Mouse (Mus musculus) heart, postnatal 0 days (tissue): ENCODE results near the gene Bbs10. TPM values are rescaled to one million over a fixed set of nuclear protein-coding genes. Genes with fewer than 3 reads are reported as not detected.

Experiments used
- ATAC-seq: fragments of 200-750 bp; cut with Nextera tagmentation; 2 replicates; pipeline ENCODE4 v1.8.0; 2017; ENCODE audit warnings: low read depth, moderate number of reproducible peaks, moderate library complexity; ENCODE audit not compliant: insufficient read depth
- DNase-seq: peaks from one replicate; pipeline ENCODE4 v3.0.0-alpha.2; 2016; ENCODE audit warnings: low spot score
- H3K27ac ChIP-seq: fragments of 300-500 bp; sonication (generic); 2 replicates; pipeline ENCODE4 v1.5.1; 2014; ENCODE audit warnings: low read depth, mild to moderate bottlenecking
- H3K27me3 ChIP-seq: fragments of 300-500 bp; sonication (generic); 2 replicates; pipeline ENCODE4 v1.6.1; 2014; ENCODE audit warnings: low read length, mixed read lengths; ENCODE audit not compliant: control insufficient read depth, insufficient read depth
- H3K36me3 ChIP-seq: fragments of 300-500 bp; sonication (generic); replicated peaks from 2 replicates; pipeline ENCODE4 v1.6.1; 2014; ENCODE audit warnings: low read length, mixed read lengths; ENCODE audit not compliant: control insufficient read depth, insufficient read depth
- H3K4me1 ChIP-seq: fragments of 300-500 bp; sonication (generic); 2 replicates; pipeline ENCODE4 v1.6.1; 2014; ENCODE audit warnings: antibody characterized with exemption; ENCODE audit not compliant: control insufficient read depth, insufficient read depth
- H3K4me2 ChIP-seq: fragments of 300-500 bp; sonication (generic); 2 replicates; pipeline ENCODE4 v1.6.1; 2014; ENCODE audit warnings: low read depth, mild to moderate bottlenecking, low read length, moderate library complexity
- H3K4me3 ChIP-seq: fragments of 300-500 bp; sonication (generic); 2 replicates; pipeline ENCODE4 v1.5.1; 2014; ENCODE audit warnings: low read depth, low read length
- H3K9ac ChIP-seq: fragments of 300-500 bp; sonication (generic); replicated peaks from 2 replicates; pipeline ENCODE4 v1.6.1; 2014; ENCODE audit warnings: low read depth, low read length, mixed read lengths
- H3K9me3 ChIP-seq: fragments of 300-500 bp; sonication (generic); replicated peaks from 2 replicates; pipeline ENCODE4 v1.6.1; 2016; ENCODE audit warnings: low read length; ENCODE audit not compliant: control insufficient read depth
- CTCF ChIP-seq: IDR thresholded peaks from 2 replicates; pipeline ENCODE4 v1.5.1; 2016; ENCODE audit warnings: antibody characterized with exemption, control low read depth, low read depth
- EP300 ChIP-seq: IDR thresholded peaks from 2 replicates; pipeline ENCODE4 v1.6.1; 2016; ENCODE audit warnings: antibody characterized with exemption, low read depth
- WGBS: fragments of 180-500 bp; shearing (Covaris S2); extraction: QIAGEN DNeasy Blood & Tissue Kit; methylation state at CpG from one replicate; pipeline ENCODE4 v1.1.7; 2014; 5-methylcytosine and 5-hydroxymethylcytosine counted together
- polyA plus RNA-seq: library from polyadenylated mRNA; unstranded; fragments of >200 nt; fragmentation: Nextera tagmentation; extraction: Ambion mirVana; gene quantifications from 2 replicates; pipeline ENCODE4 v1.2.1, GENCODE M21; 2015
- total RNA-seq: library from RNA; depleted of rRNA; stranded (reverse); fragments of >200 nt; gene quantifications from 2 replicates; pipeline ENCODE4 v1.2.3, GENCODE M21; 2014; ENCODE audit warnings: low replicate concordance

The Bbs10 gene
- total and polyA plus RNA-seq, 2 experiments from 2014 or later = 2.5 to 7.2 TPM

- 49% methylated on average over 6 of the region's 6 CpGs for WGBS
- ATAC-seq = no peak
- H3K4me2 ChIP-seq = no peak overlapping the region
- no peak for TF ChIP-seq EP300
- TF ChIP-seq CTCF = no peak
- H3K4me1 ChIP-seq = no peaks in the 10 kb centered on the region
- H3K9me3 ChIP-seq = no peaks in the 10 kb centered on the region
- H3K27ac ChIP-seq = no peak overlapping the region
- no peak overlapping the region for H3K4me3 ChIP-seq
- no peak overlapping the region for H3K9ac ChIP-seq
- no peaks in the 10 kb centered on the region for H3K27me3 ChIP-seq
- DNase-seq = no peak
- H3K36me3 ChIP-seq = no peaks in the 10 kb centered on the region
These were observed 14.8 kb downstream of the Bbs10 start for GRCm38 (mm10) chr10:111313282-111313681.

GRCm38 (mm10) chr10:111314636-111315395 lies 16.3 kb downstream of the Bbs10 start:
- no peak overlapping the region for H3K27ac ChIP-seq
- no peak overlapping the region for H3K4me2 ChIP-seq
- TF ChIP-seq CTCF (no peak), EP300 (no peak)
- ATAC-seq (no peak), DNase-seq (no peak)
- WGBS = 74% methylated on average over 10 of the region's 10 CpGs
- no peak overlapping the region for H3K9ac ChIP-seq
- no peaks in the 10 kb centered on the region for H3K4me1 ChIP-seq
- no peaks in the 10 kb centered on the region for H3K36me3 ChIP-seq
- no peak overlapping the region for H3K4me3 ChIP-seq
- no peaks in the 10 kb centered on the region for H3K9me3 ChIP-seq
- no peaks in the 10 kb centered on the region for H3K27me3 ChIP-seq

GRCm38 (mm10) chr10:111315940-111316339 lies 17.5 kb downstream of the Bbs10 start:
- no peaks in the 10 kb centered on the region for H3K27me3 ChIP-seq
- H3K4me3 ChIP-seq = no peak overlapping the region
- H3K9ac ChIP-seq = no peak overlapping the region
- 74% methylated on average over 3 of the region's 3 CpGs for WGBS
- H3K9me3 ChIP-seq = no peaks in the 10 kb centered on the region
- H3K27ac ChIP-seq = no peak overlapping the region
- H3K4me2 ChIP-seq = no peak overlapping the region
- DNase-seq = no peak
- TF ChIP-seq EP300 (no peak), CTCF (no peak)
- ATAC-seq = no peak
- H3K36me3 ChIP-seq = no peaks in the 10 kb centered on the region
- no peaks in the 10 kb centered on the region for H3K4me1 ChIP-seq

- Histone ChIP-seq H3K9me3 (no peaks in the 10 kb centered on the region), H3K27me3 (no peaks in the 10 kb centered on the region), H3K4me1 (no peaks in the 10 kb centered on the region), H3K27ac (no peak overlapping the region), H3K4me2 (no peak overlapping the region), H3K9ac (no peak overlapping the region), H3K4me3 (no peak overlapping the region), H3K36me3 (no peaks in the 10 kb centered on the region)
- TF ChIP-seq EP300 (no peak), CTCF (no peak)
- WGBS = 70% methylated on average over 3 of the region's 3 CpGs
- DNase-seq (no peak), ATAC-seq (no peak)
These were observed 19.5 kb downstream of the Bbs10 start for GRCm38 (mm10) chr10:111318021-111318420.

GRCm38 (mm10) chr10:111318805-111319500 lies 20.5 kb downstream of the Bbs10 start:
- 84% methylated on average over 9 of the region's 9 CpGs for WGBS
- no peaks in the 10 kb centered on the region for H3K9me3 ChIP-seq

More at GRCm38 (mm10) chr10:111318805-111319500, 20.5 kb downstream of the Bbs10 start:
- H3K27me3 ChIP-seq = no peaks in the 10 kb centered on the region
- no peak overlapping the region for H3K27ac ChIP-seq
- H3K4me1 ChIP-seq = no peaks in the 10 kb centered on the region
- no peaks in the 10 kb centered on the region for H3K36me3 ChIP-seq
- no peak for ATAC-seq
- H3K9ac ChIP-seq = no peak overlapping the region
- TF ChIP-seq EP300 (no peak), CTCF (no peak)
- H3K4me3 ChIP-seq = no peak overlapping the region
- no peak overlapping the region for H3K4me2 ChIP-seq
- no peak for DNase-seq
